Mouse (Mus musculus): Measurements from ENCODE around the gene Stxbp1.
A peak's percentile ranks its signal among the peaks of the same experiment; 100 is the strongest.

The Stxbp1 gene

GRCm38 (mm10) chr2:32838147-32838884, 8.7 kb downstream of the Stxbp1 start:
- DNase-seq (ENCODE audit: low spot score), result no peak

- no peak for DNase-seq (ENCODE audit: low spot score)
Observed at GRCm38 (mm10) chr2:32835588-32835987, 11.5 kb downstream of the Stxbp1 start.

GRCm38 (mm10) chr2:32834496-32834895, 12.5 kb downstream of the Stxbp1 start:
- DNase-seq (ENCODE audit: low spot score), result no peak

- no peak for DNase-seq (ENCODE audit: low spot score)
Observed at GRCm38 (mm10) chr2:32828979-32829676, 17.9 kb downstream of the Stxbp1 start.

GRCm38 (mm10) chr2:32825796-32826195, 21.2 kb downstream of the Stxbp1 start:
- DNase-seq (ENCODE audit: low spot score), result no peak

GRCm38 (mm10) chr2:32824778-32825177, 22.3 kb downstream of the Stxbp1 start:
- DNase-seq (ENCODE audit: low spot score), result no peak

GRCm38 (mm10) chr2:32824181-32824580, 22.9 kb downstream of the Stxbp1 start:
- DNase-seq (ENCODE audit: low spot score), result no peak

- no peak for DNase-seq (ENCODE audit: low spot score)
Observed at GRCm38 (mm10) chr2:32823579-32824154, 23.4 kb downstream of the Stxbp1 start.

- DNase-seq (ENCODE audit: low spot score), result no peak
Observed at GRCm38 (mm10) chr2:32823153-32823552, 23.9 kb downstream of the Stxbp1 start.

- no peak for DNase-seq (ENCODE audit: low spot score)
Observed at GRCm38 (mm10) chr2:32822643-32823042, 24.4 kb downstream of the Stxbp1 start.

- DNase-seq (ENCODE audit: low spot score), result peak; percentile 32
Observed at GRCm38 (mm10) chr2:32821041-32821802, 25.8 kb downstream of the Stxbp1 start.

- DNase-seq (ENCODE audit: low spot score), result no peak
Observed at GRCm38 (mm10) chr2:32818208-32818607, 28.8 kb downstream of the Stxbp1 start.

- no peak for DNase-seq (ENCODE audit: low spot score)
Observed at GRCm38 (mm10) chr2:32817589-32817988, 29.5 kb downstream of the Stxbp1 start.

GRCm38 (mm10) chr2:32816946-32817581, 30.0 kb downstream of the Stxbp1 start:
- DNase-seq (ENCODE audit: low spot score), result no peak

- DNase-seq (ENCODE audit: low spot score), result no peak
Observed at GRCm38 (mm10) chr2:32816497-32816896, 30.5 kb downstream of the Stxbp1 start.

GRCm38 (mm10) chr2:32811959-32812358, 35.1 kb downstream of the Stxbp1 start:
- no peak for DNase-seq (ENCODE audit: low spot score)

- DNase-seq (ENCODE audit: low spot score), result no peak
Observed at GRCm38 (mm10) chr2:32808816-32809566, 38.1 kb downstream of the Stxbp1 start.

- no peak for DNase-seq (ENCODE audit: low spot score)
Observed at GRCm38 (mm10) chr2:32798251-32798962, 48.6 kb downstream of the Stxbp1 start.

- no peak for DNase-seq (ENCODE audit: low spot score)
Observed at GRCm38 (mm10) chr2:32795748-32796418, 51.2 kb downstream of the Stxbp1 start.

GRCm38 (mm10) chr2:32791297-32791696, 55.7 kb downstream of the Stxbp1 start:
- no peak for DNase-seq (ENCODE audit: low spot score)

Data from c-Kit-positive CD71-positive TER-119-positive erythroid progenitor cells, embryonic 14.5 days (primary cell).